In the genomic region with DNA sequence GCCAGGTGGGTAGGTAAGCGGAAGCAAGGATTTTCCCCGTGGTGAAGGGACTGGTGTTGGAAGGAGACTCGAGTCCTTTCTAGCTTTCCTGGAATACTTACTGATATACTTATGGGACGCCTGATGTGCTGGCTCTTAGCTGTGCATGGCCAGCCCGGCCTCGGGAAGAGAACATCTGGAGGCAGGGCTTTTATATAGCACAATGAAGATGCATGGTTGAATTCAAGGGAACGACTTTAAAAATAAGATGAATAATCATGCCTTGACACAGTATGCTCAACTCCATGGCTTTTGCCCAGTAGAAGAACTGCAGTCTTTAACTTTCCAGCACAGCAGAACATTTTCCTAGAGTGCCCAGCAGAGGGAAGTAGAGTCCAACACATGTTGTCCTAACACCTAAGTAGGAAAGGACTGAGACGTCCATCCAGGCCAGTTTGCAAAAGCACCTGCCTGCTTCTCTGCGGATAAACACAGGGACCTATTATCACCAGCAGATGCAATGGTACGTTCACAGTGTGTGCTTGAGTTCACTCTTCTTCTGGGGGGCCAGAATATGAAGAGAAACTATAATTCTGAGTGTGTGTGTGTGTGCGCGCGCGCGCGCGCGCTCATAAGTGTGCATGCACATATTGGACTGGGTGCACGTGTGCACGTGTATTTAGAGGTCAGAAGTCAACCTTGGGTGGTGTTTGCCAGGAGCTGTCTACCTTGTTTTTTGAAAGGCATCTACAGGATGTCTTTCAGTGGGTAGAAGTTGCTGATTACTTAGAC, we compare ENCODE assay signal across 8 mouse cellular contexts. TPM values are rescaled to one million over a fixed set of nuclear protein-coding genes. Genes with fewer than 3 reads are reported as not detected.
DNase-seq lines count a peak whose midpoint lies in the region; ATAC-seq and TF ChIP-seq lines count a peak whose summit lies in the region.

No protein-coding gene starts in this region.

- peak; percentile 92 for ATAC-seq in common myeloid progenitor, adult 5-6 weeks (replicated peaks; ENCODE audit: low read depth, poor library complexity, severe bottlenecking)
- ATAC-seq in inflammation-experienced regulatory T-cells, adult 6 months: peak; percentile 35

- peaks cover 9% of the 10 kb centered on the region; the same call in 1 of the 2 replicates for H3K4me1 ChIP-seq in spleen, adult 2 months (ENCODE audit: control insufficient read depth, insufficient read depth, insufficient read length)

- H3K4me3 ChIP-seq in spleen, adult 2 months (ENCODE audit: extremely low read depth, insufficient read depth, insufficient read length): no peak overlapping the region
- no peak overlapping the region for H3K4me3 ChIP-seq in gastrocnemius, adult 2 months

- WGBS in spleen, adult 2 months: 74% methylated on average over 20 of the region's 20 CpGs

- TF ChIP-seq CTCF in spleen, adult 2 months (IDR thresholded peaks at IDR 0.05; ENCODE audit: extremely low read depth, insufficient read depth, insufficient read length, insufficient replicate concordance): peak; percentile 51; the same call in 1 of the 2 replicates
- peak; percentile 69 for TF ChIP-seq CTCF in gastrocnemius, adult 2 months (IDR thresholded peaks at IDR 0.05)

- DNase-seq in spleen, adult 2 months (ENCODE audit: low read depth in 1 of 2, low spot score in 2 of 2): peak; percentile 35 to 47
- DNase-seq in spleen, adult 12 weeks (ENCODE audit: low spot score): no peak
- peak; percentile 54 for DNase-seq in gastrocnemius, adult 2 months
- DNase-seq in left cerebral cortex, postnatal 10 days (ENCODE audit: extremely low spot score in 1 of 2, low spot score in 2 of 2): peak; percentile 69
- peak; percentile 81 for DNase-seq in mesoderm, embryonic 11.5 days (ENCODE audit: low read depth, low spot score)
- peak; percentile 61 for DNase-seq in right cerebral cortex, postnatal 4 days

- intact Hi-C loops in gastrocnemius, adult 2 months (cut with DNase I): no loop called here
- intact Hi-C loops in left cerebral cortex, postnatal 10 days (cut with DNase I): no loop called here

- H3K36me3 ChIP-seq in spleen, adult 2 months (ENCODE audit: control insufficient read depth, insufficient read depth, low read length): no peaks in the 10 kb centered on the region

- TF ChIP-seq POLR2A in spleen, adult 2 months (IDR thresholded peaks at IDR 0.05; ENCODE audit: low read depth, low read length): no peak

- H3K27me3 ChIP-seq in spleen, adult 2 months (ENCODE audit: control insufficient read depth, insufficient read depth, low read length): no peaks in the 10 kb centered on the region

- H3K27ac ChIP-seq in spleen, adult 2 months (ENCODE audit: insufficient read depth, low read length): no peak overlapping the region
- H3K27ac ChIP-seq in gastrocnemius, adult 2 months: no peak overlapping the region

RNA-seq across cellular contexts. Expression of gene Echdc3, which starts 19.8 kb away (rescaled TPM):
- polyA plus RNA-seq in spleen, adult 2 months (2012; rRNA removed): 1.5 and 1.8 TPM in 2 replicates
- 0.78 TPM in 1 of 2 replicates, not detected in the other for total RNA-seq in common myeloid progenitor, adult 5-6 weeks (2017)
- 1 to 10 TPM; 5.3 to 6.5 TPM for total RNA-seq in gastrocnemius, adult 2 months (2021)
- polyA plus RNA-seq in inflammation-experienced regulatory T-cells, adult 6 months (2017; shearing (Covaris generic)): not detected
- total RNA-seq in left cerebral cortex, postnatal 10 days (2021): under 1 TPM; 0.58 to 0.75 TPM
